Mouse (Mus musculus) layer of hippocampus, adult 9-10 months (tissue): ENCODE measurements around the gene Bdnf.

Source experiments
- DNase-seq: peaks from one replicate; pipeline ENCODE4 v3.0.0; 2022; ENCODE audit warnings: low spot score

The Bdnf gene

GRCm38 (mm10) chr2:109706524-109706923, 32.0 kb downstream of the Bdnf start:
- DNase-seq, result no peak

GRCm38 (mm10) chr2:109709346-109709745, 34.8 kb downstream of the Bdnf start:
- DNase-seq, result no peak

DNA sequence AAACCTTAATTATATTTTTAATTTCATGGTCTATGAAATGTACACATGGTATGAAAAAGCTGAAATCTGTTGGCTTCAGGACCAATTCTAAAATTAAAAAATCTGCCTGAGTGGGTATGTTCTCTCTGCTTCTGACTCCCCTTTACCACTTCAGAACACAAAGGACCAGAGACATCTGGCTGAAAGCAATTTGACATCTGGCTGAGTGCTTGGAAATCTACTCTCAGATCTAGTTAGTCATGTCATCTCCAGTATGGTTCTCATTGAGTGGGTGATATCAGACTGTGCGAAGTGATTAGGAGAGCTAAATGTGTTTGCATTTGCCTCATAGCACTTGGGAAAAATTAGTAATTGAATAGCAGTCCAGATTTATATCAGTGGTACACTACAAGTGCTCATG, 36.5 kb downstream of the Bdnf start:
- DNase-seq, result peak; percentile 70

GRCm38 (mm10) chr2:109725261-109725660, 50.8 kb downstream of the Bdnf start:
- no peak for DNase-seq

DNA sequence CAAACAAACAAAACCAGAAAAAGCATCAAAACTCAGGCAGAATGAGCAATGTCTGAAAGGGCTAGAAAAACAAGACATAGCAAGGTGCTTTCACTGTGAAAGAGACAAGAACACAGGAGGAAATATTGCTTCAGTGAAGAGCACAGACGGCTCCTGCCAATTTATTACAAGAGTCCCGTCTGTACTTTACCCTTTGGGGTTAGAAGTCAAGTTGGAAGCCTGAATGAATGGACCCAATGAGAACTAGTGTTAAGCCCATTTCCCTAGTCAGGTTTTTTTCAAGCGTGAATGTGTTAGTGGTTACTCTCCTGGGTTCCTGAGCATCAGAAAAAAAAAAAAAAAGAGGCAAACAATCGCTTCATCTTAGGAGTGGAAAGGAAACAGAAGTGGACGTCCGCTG, 51.3 kb downstream of the Bdnf start:
- no peak for DNase-seq

DNA sequence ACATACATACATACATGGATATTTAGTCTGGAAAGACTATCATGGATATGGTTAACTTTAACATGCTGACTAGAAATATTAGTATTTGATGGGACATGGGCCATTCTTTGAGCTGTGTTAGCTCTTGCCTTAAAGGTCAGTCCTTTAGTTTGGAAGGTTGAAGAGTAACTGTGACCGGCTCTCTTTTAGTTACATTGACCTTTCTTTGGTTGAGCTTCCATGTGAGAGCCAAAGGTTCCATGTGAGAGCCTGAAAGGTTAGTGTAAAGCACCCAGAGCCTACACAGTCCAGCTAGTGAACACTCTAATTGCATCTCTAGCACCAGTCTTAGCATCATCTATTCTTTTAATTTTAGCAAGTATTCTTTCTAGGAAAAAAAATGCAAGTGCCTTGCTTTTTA, 54.7 kb downstream of the Bdnf start:
- DNase-seq, result no peak

DNA sequence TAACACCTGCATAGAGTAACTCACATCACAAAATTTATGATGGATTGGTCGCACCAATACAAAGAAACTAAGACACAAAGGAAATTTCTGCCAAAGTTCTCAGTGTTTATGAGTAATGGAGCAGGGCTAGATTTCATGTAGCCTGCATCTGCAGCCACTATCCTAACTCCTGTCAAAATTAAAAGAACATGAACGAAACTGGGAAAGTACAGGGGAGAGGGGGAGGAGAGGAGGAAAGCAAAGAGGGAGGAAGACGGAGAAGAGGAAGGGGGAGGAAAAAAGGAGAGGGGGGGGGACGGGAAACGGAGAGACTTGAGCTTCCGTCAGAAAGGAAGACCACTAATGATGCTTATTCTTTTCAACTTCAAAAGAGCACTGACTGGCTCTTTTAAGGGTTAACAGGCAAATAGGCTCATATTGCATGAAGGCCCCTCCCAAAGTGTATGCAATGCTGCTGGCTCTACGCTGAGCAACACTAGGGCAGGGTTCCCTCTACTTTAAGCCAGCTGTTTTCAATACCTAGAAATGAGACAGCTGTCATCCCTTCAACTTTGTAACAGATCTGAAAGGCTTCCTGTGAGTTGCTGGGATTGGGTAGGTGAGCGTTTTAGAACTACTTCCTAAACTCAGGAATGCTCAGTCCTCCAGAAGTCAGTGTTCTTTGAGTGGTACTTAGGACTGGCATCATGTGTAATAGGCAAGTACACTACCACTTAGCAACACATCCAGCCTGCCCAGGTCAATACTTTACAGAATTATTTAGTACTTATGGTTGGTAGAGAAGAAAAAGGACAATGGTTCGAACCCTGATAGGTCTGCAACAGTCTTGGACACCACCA, 58.9 kb downstream of the Bdnf start:
- DNase-seq, result no peak

- no peak for DNase-seq
Measured at GRCm38 (mm10) chr2:109734228-109734627, 59.7 kb downstream of the Bdnf start.

DNA sequence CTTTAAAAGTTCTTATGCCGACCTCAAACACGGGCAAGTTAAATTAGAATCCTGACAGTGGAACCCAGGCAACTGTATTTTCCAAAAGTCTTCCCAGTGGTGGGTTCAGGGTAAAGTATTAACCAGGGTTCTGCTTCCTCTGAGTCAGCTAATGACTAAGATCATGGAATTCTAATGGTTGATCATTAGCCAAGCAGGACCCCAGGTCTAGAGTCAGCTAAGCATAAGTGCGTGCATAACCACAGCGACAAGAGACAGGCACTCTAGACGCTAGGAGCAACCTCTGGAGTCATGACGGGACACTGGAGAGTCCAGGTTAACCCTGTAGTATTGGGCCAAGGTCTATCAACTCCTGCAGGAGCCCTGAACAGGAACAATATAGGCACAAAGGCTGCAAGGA, 60.2 kb downstream of the Bdnf start:
- DNase-seq, result no peak

- DNase-seq, result no peak
Measured at GRCm38 (mm10) chr2:109735347-109735746, 60.8 kb downstream of the Bdnf start.

- no peak for DNase-seq
Measured at GRCm38 (mm10) chr2:109736306-109736705, 61.8 kb downstream of the Bdnf start.

DNA sequence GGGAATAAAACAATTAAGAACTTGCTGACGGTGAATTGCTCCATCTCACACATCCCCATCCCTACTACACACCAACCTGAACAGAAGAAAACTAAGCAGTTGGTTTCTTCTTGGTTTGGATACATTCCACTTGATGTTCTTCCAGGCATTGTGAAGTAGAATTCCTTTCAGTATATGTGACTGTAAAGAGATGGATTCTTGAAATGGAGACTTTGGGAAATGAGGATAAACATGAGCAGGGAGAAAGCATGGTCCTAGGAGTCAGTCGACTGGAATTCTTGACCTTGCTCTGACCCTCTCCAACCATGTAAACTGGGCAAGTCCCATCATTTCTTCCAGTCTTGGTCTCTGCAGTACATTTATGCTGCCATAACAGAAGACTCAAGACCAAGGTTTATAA, 63.8 kb downstream of the Bdnf start:
- DNase-seq, result no peak

GRCm38 (mm10) chr2:109743208-109743960, 68.9 kb downstream of the Bdnf start:
- DNase-seq, result no peak

GRCm38 (mm10) chr2:109746223-109746622, 71.7 kb downstream of the Bdnf start:
- DNase-seq, result no peak

- no peak for DNase-seq
Measured at GRCm38 (mm10) chr2:109748412-109748811, 73.9 kb downstream of the Bdnf start.

DNA sequence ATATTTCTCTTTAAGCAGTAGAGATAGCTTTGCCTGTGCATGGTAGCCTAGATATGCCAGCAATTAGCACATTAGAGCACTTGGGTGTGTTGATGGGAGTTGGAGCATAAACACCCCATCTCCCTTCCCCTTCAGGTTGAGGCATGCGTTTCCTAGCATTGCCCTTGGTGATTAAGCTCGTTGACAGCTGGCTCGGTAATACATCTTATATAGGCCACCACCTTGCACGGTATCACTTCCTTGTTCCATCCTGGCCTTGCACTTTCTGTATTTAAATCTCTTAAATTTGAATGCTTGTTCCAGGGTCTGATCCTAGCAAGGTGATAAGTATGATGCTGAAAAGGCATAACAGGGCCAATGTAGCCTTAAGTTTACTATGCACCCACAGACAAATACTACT, 74.3 kb downstream of the Bdnf start:
- DNase-seq, result no peak

DNA sequence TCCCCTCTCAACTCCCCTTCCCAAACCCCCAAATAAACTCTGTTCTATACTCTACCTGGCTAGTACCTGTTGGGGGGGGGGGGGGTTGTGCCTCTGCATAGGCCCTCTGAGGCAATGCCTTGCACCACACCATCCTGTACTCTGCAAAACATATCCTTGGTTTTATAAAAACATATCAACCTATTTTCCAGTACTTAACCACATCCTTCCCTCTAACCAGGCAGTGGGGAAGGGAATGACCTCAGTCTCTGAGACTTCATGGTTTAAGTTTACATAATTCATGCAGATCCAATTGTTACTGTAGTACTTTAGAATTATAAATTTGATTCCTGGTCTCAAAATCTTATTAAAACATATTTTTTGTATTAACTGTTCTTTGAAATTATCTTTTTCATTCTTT, 75.5 kb downstream of the Bdnf start:
- no peak for DNase-seq

GRCm38 (mm10) chr2:109750484-109750883, 76.0 kb downstream of the Bdnf start:
- DNase-seq, result no peak

DNA sequence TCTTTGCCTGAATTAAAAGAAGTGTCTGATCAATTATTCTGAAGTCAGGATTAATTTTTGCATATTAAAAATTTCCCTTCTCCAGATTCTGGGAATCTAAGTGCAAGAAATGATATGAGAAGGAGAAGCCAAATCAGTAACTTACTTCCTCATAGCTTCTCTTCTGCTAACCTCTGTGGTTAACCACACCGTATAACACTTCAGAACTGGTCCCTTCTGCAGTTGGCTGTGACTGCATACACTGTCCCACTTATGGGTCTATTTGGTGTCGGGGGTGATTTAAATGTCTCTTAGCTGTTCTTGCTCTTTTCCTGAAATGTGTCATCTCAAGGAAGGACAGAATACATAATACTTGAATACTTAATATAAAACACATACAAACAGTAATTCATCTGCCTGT, 81.8 kb downstream of the Bdnf start:
- no peak for DNase-seq

DNA sequence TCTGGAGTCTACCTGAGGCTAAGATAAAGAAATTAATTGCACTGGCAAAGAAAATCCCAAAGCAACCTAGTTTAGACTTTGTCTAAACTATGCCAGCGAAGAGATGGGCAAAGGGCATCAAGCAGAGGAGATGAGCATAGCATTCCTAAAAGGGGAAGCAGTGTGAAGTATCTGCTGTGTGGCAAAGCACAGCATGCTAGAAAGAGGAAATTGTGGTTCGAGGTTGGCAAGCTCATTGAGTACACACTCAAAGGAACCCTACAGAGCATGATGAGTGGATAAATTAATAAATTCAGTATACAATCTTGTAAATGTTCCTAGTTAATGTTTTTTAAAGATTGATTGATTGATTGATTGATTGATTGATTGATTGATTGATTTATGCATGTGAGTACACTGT, 92.3 kb downstream of the Bdnf start:
- no peak for DNase-seq

- no peak for DNase-seq
Measured at GRCm38 (mm10) chr2:109768814-109769213, 94.3 kb downstream of the Bdnf start.

- DNase-seq, result no peak
Measured at GRCm38 (mm10) chr2:109776374-109776773, 101.9 kb downstream of the Bdnf start.
